Mouse (Mus musculus): ENCODE results near the gene Iqschfp. TPM values are rescaled to one million over a fixed set of nuclear protein-coding genes. Genes with fewer than 3 reads are reported as not detected.

The Iqschfp gene
- polyA plus RNA-seq, 2 experiments, result 0.33 TPM; not detected in 1

GRCm38 (mm10) chr3:67930424-67931133 lies 38.5 kb downstream of the Iqschfp start:
- no peaks in the 10 kb centered on the region for H3K27me3 ChIP-seq (ENCODE audit: control insufficient read depth, insufficient read depth, low read length)
- no peak overlapping the region for H3K4me3 ChIP-seq (replicated peaks; ENCODE audit: low read length)
- H3K4me1 ChIP-seq (ENCODE audit: control insufficient read depth, insufficient read depth, low read length), result no peaks in the 10 kb centered on the region
- no peak overlapping the region for H3K9ac ChIP-seq (ENCODE audit: low read depth, low read length, severe bottlenecking)
- DNase-seq (ENCODE audit: low spot score), result no peak
- ATAC-seq (ENCODE audit: low FRiP score, low read depth), result no peak
- no peaks in the 10 kb centered on the region for H3K36me3 ChIP-seq (ENCODE audit: control insufficient read depth, insufficient read depth, low read length)
- no peaks in the 10 kb centered on the region for H3K9me3 ChIP-seq (ENCODE audit: control insufficient read depth, low read length)
- no peak overlapping the region for H3K4me2 ChIP-seq (replicated peaks; ENCODE audit: low read depth, low read length, severe bottlenecking)
- H3K27ac ChIP-seq (replicated peaks; ENCODE audit: low read depth, low read length), result no peak overlapping the region
- TF ChIP-seq POLR2A (IDR thresholded peaks at IDR 0.05; ENCODE audit: borderline replicate concordance, extremely low read depth, insufficient read depth, insufficient read length), result no peak
- WGBS, result 82% methylated on average over 10 of the region's 10 CpGs

- H3K4me3 ChIP-seq (replicated peaks; ENCODE audit: low read length), result no peak overlapping the region
- DNase-seq (ENCODE audit: low spot score), result no peak
- ATAC-seq (ENCODE audit: low FRiP score, low read depth), result no peak
- no peaks in the 10 kb centered on the region for H3K27me3 ChIP-seq (ENCODE audit: control insufficient read depth, insufficient read depth, low read length)
- no peaks in the 10 kb centered on the region for H3K36me3 ChIP-seq (ENCODE audit: control insufficient read depth, insufficient read depth, low read length)
- H3K9ac ChIP-seq (ENCODE audit: low read depth, low read length, severe bottlenecking), result no peak overlapping the region
- WGBS, result 97% methylated on average over 8 of the region's 8 CpGs
- H3K4me1 ChIP-seq (ENCODE audit: control insufficient read depth, insufficient read depth, low read length), result no peaks in the 10 kb centered on the region
- no peak overlapping the region for H3K27ac ChIP-seq (replicated peaks; ENCODE audit: low read depth, low read length)
- H3K4me2 ChIP-seq (replicated peaks; ENCODE audit: low read depth, low read length, severe bottlenecking), result no peak overlapping the region
- no peaks in the 10 kb centered on the region for H3K9me3 ChIP-seq (ENCODE audit: control insufficient read depth, low read length)
- TF ChIP-seq POLR2A (IDR thresholded peaks at IDR 0.05; ENCODE audit: borderline replicate concordance, extremely low read depth, insufficient read depth, insufficient read length), result no peak
Observed at GRCm38 (mm10) chr3:67931181-67931580, 39.1 kb downstream of the Iqschfp start.

DNA sequence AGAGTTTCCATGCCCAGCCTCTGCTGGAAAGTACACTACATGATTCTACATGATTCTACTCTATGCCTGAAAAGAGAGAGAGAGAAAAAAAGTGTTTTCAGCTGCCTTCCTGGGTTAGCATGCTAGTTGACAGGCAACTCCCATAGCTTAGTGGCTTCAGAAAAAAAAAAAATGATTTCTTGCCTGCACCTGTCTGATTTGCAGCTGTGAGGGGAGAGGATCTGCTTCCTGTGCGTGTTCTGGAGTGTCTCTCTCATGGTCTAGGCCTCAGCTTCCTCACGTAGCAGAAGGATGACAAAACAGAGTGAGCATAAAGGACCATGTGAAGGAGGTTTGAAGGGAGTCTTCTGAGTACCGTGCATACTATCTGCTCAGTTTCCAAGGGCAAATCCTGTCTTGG lies 39.9 kb downstream of the Iqschfp start:
- Histone ChIP-seq H3K9ac (ENCODE audit: low read depth, low read length, severe bottlenecking) (no peak overlapping the region), H3K4me2 (replicated peaks; ENCODE audit: low read depth, low read length, severe bottlenecking) (no peak overlapping the region), H3K27me3 (ENCODE audit: control insufficient read depth, insufficient read depth, low read length) (no peaks in the 10 kb centered on the region), H3K27ac (replicated peaks; ENCODE audit: low read depth, low read length) (no peak overlapping the region), H3K36me3 (ENCODE audit: control insufficient read depth, insufficient read depth, low read length) (no peaks in the 10 kb centered on the region), H3K4me1 (ENCODE audit: control insufficient read depth, insufficient read depth, low read length) (no peaks in the 10 kb centered on the region), H3K9me3 (ENCODE audit: control insufficient read depth, low read length) (no peaks in the 10 kb centered on the region), H3K4me3 (replicated peaks; ENCODE audit: low read length) (no peak overlapping the region)
- DNase-seq (ENCODE audit: low spot score) (no peak), ATAC-seq (ENCODE audit: low FRiP score, low read depth) (no peak)
- WGBS, result 73% methylated on average over 3 of the region's 3 CpGs
- TF ChIP-seq POLR2A (IDR thresholded peaks at IDR 0.05; ENCODE audit: borderline replicate concordance, extremely low read depth, insufficient read depth, insufficient read length), result no peak

DNA sequence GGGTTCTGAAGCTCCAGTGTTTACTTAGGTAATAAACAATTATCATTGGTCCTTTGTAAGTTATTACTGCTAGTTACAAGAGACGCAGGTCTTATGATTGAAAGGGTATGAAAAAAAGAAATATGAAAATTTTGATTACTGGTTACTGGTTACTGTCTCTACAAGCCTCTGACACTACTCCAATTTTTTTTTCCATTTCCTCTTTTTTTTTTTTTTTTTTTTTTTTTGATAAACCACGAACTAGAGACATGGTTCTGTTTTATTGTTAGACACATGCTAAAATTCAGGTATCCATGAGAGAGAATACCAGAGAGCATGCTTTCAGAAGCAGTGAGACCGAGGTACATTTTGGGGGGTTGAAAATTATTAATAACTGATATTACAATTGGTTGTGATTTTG lies 43.8 kb downstream of the Iqschfp start:
- DNase-seq (ENCODE audit: low spot score), result no peak
- Histone ChIP-seq H3K36me3 (ENCODE audit: control insufficient read depth, insufficient read depth, low read length) (no peaks in the 10 kb centered on the region), H3K4me2 (replicated peaks; ENCODE audit: low read depth, low read length, severe bottlenecking) (no peak overlapping the region), H3K27me3 (ENCODE audit: control insufficient read depth, insufficient read depth, low read length) (no peaks in the 10 kb centered on the region), H3K27ac (replicated peaks; ENCODE audit: low read depth, low read length) (no peak overlapping the region), H3K9ac (ENCODE audit: low read depth, low read length, severe bottlenecking) (no peak overlapping the region), H3K4me3 (replicated peaks; ENCODE audit: low read length) (no peak overlapping the region), H3K9me3 (ENCODE audit: control insufficient read depth, low read length) (no peaks in the 10 kb centered on the region), H3K4me1 (ENCODE audit: control insufficient read depth, insufficient read depth, low read length) (no peaks in the 10 kb centered on the region)
- TF ChIP-seq POLR2A (IDR thresholded peaks at IDR 0.05; ENCODE audit: borderline replicate concordance, extremely low read depth, insufficient read depth, insufficient read length), result no peak
- WGBS, result 71% methylated on average over 3 of the region's 3 CpGs
- no peak for ATAC-seq (ENCODE audit: low FRiP score, low read depth)

GRCm38 (mm10) chr3:67947000-67947399 lies 55.0 kb downstream of the Iqschfp start:
- H3K4me2 ChIP-seq (replicated peaks; ENCODE audit: low read depth, low read length, severe bottlenecking), result no peak overlapping the region
- no peaks in the 10 kb centered on the region for H3K9me3 ChIP-seq (ENCODE audit: control insufficient read depth, low read length)
- no peak overlapping the region for H3K9ac ChIP-seq (ENCODE audit: low read depth, low read length, severe bottlenecking)
- no peaks in the 10 kb centered on the region for H3K27me3 ChIP-seq (ENCODE audit: control insufficient read depth, insufficient read depth, low read length)
- H3K4me1 ChIP-seq (ENCODE audit: control insufficient read depth, insufficient read depth, low read length), result no peaks in the 10 kb centered on the region
- TF ChIP-seq POLR2A (IDR thresholded peaks at IDR 0.05; ENCODE audit: borderline replicate concordance, extremely low read depth, insufficient read depth, insufficient read length), result no peak
- H3K4me3 ChIP-seq (replicated peaks; ENCODE audit: low read length), result no peak overlapping the region
- WGBS, result 60% methylated on average over 2 of the region's 2 CpGs
- no peaks in the 10 kb centered on the region for H3K36me3 ChIP-seq (ENCODE audit: control insufficient read depth, insufficient read depth, low read length)
- no peak for ATAC-seq (ENCODE audit: low FRiP score, low read depth)
- DNase-seq (ENCODE audit: low spot score), result no peak
- no peak overlapping the region for H3K27ac ChIP-seq (replicated peaks; ENCODE audit: low read depth, low read length)

Data from limb, embryonic 14.5 days (tissue).